Mouse (Mus musculus): ENCODE measurements around the gene Barhl1. TPM values are rescaled to one million over a fixed set of nuclear protein-coding genes. Genes with fewer than 3 reads are reported as not detected.

Gene Barhl1
- polyA plus RNA-seq (2017; shearing (Covaris generic)) = not detected

DNA sequence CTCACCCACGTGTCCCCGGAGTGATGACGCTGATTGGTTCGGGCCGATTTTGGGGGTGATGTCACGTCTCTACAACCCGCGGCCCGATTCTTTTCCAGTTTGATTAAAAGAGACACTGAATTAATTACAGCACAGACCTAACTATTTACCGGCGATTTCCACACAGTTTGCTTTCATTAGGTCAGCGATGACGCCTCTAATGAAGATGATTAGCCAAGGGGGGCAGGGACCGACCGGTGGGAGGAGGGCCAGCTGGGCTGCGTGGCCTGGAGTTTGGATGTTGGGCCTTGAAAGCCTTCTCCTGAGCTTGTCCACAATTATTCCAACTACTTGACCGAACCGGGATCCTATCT lies at the start of gene Barhl1:
Gene Barhl1, minus strand, starts transcription at position 156 of the 353 bp plus-strand sequence.

Other genes with a start within 250 kb of the Barhl1 start
- 1 to 10 TPM in 1 of 2 experiments, under 1 TPM in 1; 0.29 to 1.2 TPM for gene Spaca9, start 216.9 kb downstream of the Barhl1 start, polyA plus RNA-seq (2017; shearing (Covaris generic))
- gene Ak8, start 216.5 kb downstream of the Barhl1 start, polyA plus RNA-seq (2017; shearing (Covaris generic)) = 1 to 10 TPM in 1 of 2 experiments, not detected in 1; 1.6 TPM
- gene Gtf3c4, start 76.3 kb downstream of the Barhl1 start, polyA plus RNA-seq (2017; shearing (Covaris generic)) = 10 to 100 TPM; 11.9 to 13.8 TPM
- gene Ddx31, start 76.3 kb downstream of the Barhl1 start, polyA plus RNA-seq (2017; shearing (Covaris generic)) = 10 to 100 TPM; 26.1 to 29.3 TPM
- 1 to 10 TPM in 1 of 2 experiments, under 1 TPM in 1; 0.68 to 2.1 TPM for gene Cfap77, start 138.4 kb upstream of the Barhl1 start, polyA plus RNA-seq (2017; shearing (Covaris generic))
- 10 to 100 TPM; 24.4 to 28.7 TPM for gene Ttf1, start 143.6 kb upstream of the Barhl1 start, polyA plus RNA-seq (2017; shearing (Covaris generic))
- 10 to 100 TPM; 59.0 to 61.4 TPM for gene Setx, start 207.5 kb upstream of the Barhl1 start, polyA plus RNA-seq (2017; shearing (Covaris generic))